Mouse (Mus musculus): ENCODE measurements around the gene Rnf157. TPM values are rescaled to one million over a fixed set of nuclear protein-coding genes. Genes with fewer than 3 reads are reported as not detected.
A peak's percentile ranks its signal among the peaks of the same experiment; 100 is the strongest.
"Not testable (repeated sequence)": the region's sequence is repeated elsewhere in the genome, so short reads cannot be mapped to it uniquely, and the experiment has no call there.

Rnf157 gene
- polyA plus RNA-seq, 1 experiment from 2014 or later: 18.3 TPM

- WGBS: 80% methylated on average over 6 of the region's 6 CpGs
- Histone ChIP-seq H3K4me1 (peaks cover 35% of the 10 kb centered on the region), H3K27me3 (ENCODE audit: low read depth, poor library complexity, severe bottlenecking) (no peaks in the 10 kb centered on the region), H3K36me3 (no peaks in the 10 kb centered on the region), H3K4me3 (no peak overlapping the region; the same call in 1 of the 2 replicates), H3K9me3 (replicated peaks) (no peaks in the 10 kb centered on the region), H3K27ac (peak overlapping the region; percentile 89)
- DNase-seq (ENCODE audit: low spot score): no peak
Measured at GRCm38 (mm10) chr11:116418841-116419462, 6.1 kb upstream of the Rnf157 start.

DNA sequence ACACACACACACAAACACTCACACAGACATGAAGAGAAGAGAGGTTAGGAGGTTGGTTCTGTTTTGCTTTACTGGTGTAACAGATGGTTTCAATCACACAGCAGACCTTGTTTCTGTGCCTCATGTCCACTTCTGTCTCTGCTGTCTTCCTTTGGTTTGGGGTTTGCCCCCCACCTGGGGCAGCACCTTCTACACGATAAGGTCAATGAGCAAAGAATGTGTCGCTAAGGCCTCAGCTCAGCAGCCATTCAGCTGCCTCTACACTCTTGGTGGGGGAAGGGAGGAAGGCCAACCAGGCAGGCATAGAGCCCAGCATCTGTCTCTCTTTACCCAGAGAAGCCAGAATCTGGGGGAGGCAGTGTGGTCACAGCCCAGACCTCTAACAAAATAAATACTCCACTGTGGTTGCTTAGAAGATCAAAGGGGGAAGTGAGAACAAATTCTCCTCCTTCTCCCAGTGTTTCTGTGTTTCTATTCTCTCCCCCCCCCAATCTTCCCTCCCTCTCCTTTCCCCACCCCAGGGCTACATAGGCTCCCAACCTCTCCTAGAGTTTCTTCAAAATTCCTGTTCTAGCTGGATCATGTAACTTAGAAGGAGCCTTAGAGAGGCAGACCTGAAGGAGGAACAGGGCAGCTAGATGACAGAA lies 5.5 kb upstream of the Rnf157 start:
- Histone ChIP-seq H3K27me3 (ENCODE audit: low read depth, poor library complexity, severe bottlenecking) (no peaks in the 10 kb centered on the region), H3K4me1 (peaks cover 39% of the 10 kb centered on the region), H3K27ac (peak overlapping the region; percentile 89), H3K4me3 (no peak overlapping the region; the same call in 1 of the 2 replicates), H3K9me3 (replicated peaks) (no peaks in the 10 kb centered on the region), H3K36me3 (no peaks in the 10 kb centered on the region)
- WGBS: 3% methylated on average over 2 of the region's 2 CpGs
- peak; percentile 69 for DNase-seq (ENCODE audit: low spot score)

- 87% methylated on average over 5 of the region's 5 CpGs for WGBS
- peak overlapping the region; percentile 89; the same call in 1 of the 2 replicates for H3K27ac ChIP-seq
- H3K36me3 ChIP-seq: no peaks in the 10 kb centered on the region
- H3K4me3 ChIP-seq: no peak overlapping the region
- no peaks in the 10 kb centered on the region for H3K9me3 ChIP-seq (replicated peaks)
- peaks cover 2% of the 10 kb centered on the region for H3K27me3 ChIP-seq (ENCODE audit: low read depth, poor library complexity, severe bottlenecking)
- no peak for DNase-seq (ENCODE audit: low spot score)
- H3K4me1 ChIP-seq: peaks cover 51% of the 10 kb centered on the region
Measured at GRCm38 (mm10) chr11:116417054-116417453, 4.2 kb upstream of the Rnf157 start.

GRCm38 (mm10) chr11:116416196-116416943 lies 3.5 kb upstream of the Rnf157 start:
- WGBS: 51% methylated on average over 6 of the region's 6 CpGs
- Histone ChIP-seq H3K9me3 (replicated peaks) (no peaks in the 10 kb centered on the region), H3K36me3 (no peaks in the 10 kb centered on the region), H3K4me3 (no peak overlapping the region), H3K27ac (peak overlapping the region; percentile 59), H3K4me1 (peaks cover 57% of the 10 kb centered on the region), H3K27me3 (ENCODE audit: low read depth, poor library complexity, severe bottlenecking) (peaks cover 9% of the 10 kb centered on the region)
- DNase-seq (ENCODE audit: low spot score): no peak

DNA sequence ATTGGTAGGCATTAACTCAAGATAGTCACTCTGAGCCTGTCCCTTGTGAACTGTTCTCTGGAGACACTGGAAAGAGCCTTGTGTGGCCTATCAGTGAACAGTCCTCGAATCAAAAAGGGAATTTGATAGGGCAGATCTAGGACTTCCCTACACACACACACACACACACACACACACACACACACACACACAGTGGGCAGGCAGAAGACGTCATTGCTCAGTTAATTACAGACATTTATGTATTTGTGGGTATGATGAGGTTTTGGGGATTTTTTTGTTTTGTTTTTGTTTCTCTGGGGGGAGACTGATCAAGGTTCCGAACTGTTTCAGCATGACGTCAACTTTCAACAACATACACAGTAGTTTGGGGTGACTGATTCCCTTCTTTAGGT lies 795 bp upstream of the Rnf157 start:
- Histone ChIP-seq H3K27me3 (ENCODE audit: low read depth, poor library complexity, severe bottlenecking) (peaks cover 16% of the 10 kb centered on the region), H3K4me1 (peaks cover 48% of the 10 kb centered on the region), H3K27ac (peak overlapping the region; percentile 95), H3K36me3 (no peaks in the 10 kb centered on the region), H3K9me3 (replicated peaks) (no peaks in the 10 kb centered on the region), H3K4me3 (peak overlapping the region; percentile 86)
- DNase-seq (ENCODE audit: low spot score): no peak
- 87% methylated on average over 4 of the region's 4 CpGs for WGBS

DNA sequence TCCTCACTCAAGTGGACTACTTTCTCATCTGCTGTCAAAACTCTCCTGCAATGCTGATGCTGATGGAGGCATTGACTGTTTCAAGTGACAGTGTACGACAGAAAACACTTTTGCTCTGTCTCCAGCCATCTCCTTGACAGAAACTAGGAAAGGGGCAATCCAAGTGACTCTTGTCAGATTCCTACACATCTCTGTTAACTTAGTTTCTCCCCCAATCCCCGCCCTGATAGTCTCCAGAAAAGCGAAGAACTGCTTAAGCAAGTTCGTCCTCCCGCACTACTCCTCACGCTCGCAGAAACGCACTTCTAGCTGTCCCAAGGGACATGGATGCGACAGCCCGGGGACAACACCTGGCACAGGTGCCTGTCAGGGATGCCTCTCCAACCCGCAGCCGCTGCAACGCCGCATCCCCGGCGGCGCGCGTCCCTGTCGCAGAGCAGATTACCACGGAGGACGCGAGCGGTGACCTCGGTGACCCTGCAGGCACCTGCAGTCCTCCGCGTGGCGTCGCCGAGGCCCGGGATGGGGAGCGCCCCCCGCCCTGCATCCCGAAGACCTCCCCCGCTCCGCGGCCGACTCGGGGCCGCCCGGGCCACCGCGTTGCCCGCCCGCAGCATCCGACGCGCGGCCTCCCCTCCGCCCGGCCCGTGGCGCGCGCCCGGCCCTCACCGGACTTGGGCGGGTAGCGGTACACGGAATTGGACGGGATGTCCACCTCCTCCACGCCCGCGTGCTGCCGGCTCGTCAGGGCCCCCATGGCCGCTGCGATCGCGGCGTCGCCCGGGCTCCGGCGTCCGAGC lies 604 bp downstream of the Rnf157 start:
- DNase-seq (ENCODE audit: low spot score): no peak
- peaks cover 16% of the 10 kb centered on the region for H3K27me3 ChIP-seq (ENCODE audit: low read depth, poor library complexity, severe bottlenecking)

DNA sequence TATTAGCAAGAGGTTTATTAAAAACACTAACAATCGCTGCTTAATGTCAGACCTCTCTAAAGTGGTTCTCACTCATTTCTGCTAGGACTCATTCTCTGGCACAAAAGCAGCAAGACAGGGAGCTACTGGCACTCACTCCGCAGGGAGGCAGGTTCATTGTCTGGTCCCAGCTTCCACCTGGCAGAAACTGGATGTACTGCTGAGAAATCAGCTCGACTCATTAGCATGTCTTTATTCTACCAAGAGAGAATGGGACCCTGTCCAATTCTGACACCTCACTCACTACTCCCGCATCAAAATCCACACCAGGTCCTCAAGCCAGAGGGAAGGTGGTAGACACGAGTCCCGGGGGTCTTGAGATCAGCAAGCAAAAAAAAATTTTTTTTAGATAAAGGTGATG lies 1.2 kb downstream of the Rnf157 start:
- Histone ChIP-seq H3K27me3 (ENCODE audit: low read depth, poor library complexity, severe bottlenecking) (peaks cover 16% of the 10 kb centered on the region), H3K36me3 (peaks cover 4% of the 10 kb centered on the region; the same call in 1 of the 2 replicates), H3K4me1 (peaks cover 33% of the 10 kb centered on the region), H3K27ac (no peak overlapping the region), H3K4me3 (peak overlapping the region; percentile 86), H3K9me3 (replicated peaks) (no peaks in the 10 kb centered on the region)
- 23% methylated on average over 6 of the region's 6 CpGs for WGBS
- no peak for DNase-seq (ENCODE audit: low spot score)

More for the DNA sequence above, 604 bp downstream of the Rnf157 start:
- Histone ChIP-seq H3K36me3 (peaks cover 1% of the 10 kb centered on the region; the same call in 1 of the 2 replicates), H3K4me3 (peak overlapping the region; percentile 86), H3K27ac (peak overlapping the region; percentile 95), H3K9me3 (replicated peaks) (no peaks in the 10 kb centered on the region), H3K4me1 (peaks cover 38% of the 10 kb centered on the region)
- WGBS: 1% methylated on average over 76 of the region's 76 CpGs

DNA sequence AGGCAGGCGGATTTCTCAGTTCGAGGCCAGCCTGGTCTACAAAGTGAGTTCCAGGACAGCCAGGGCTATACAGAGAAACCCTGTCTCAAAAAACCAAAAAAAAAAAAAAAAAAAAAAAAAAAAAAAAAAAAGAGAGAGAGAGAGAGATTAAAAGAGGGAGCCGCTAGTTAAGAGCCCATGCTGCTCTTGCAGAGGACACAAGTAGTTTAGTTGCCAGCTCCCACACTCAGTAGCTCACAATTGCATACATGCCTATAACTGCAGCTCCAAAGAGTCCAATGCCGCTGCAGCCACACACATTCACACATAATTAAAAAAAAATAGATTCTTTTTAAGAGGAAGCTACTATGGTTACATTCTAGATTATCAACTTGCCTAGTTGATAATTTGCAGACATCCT lies 2.4 kb downstream of the Rnf157 start:
- peaks cover 24% of the 10 kb centered on the region for H3K4me1 ChIP-seq
- H3K27ac ChIP-seq; DNase-seq (ENCODE audit: low spot score); H3K9me3 ChIP-seq (replicated peaks); H3K4me3 ChIP-seq: not testable (repeated sequence)
- H3K27me3 ChIP-seq (ENCODE audit: low read depth, poor library complexity, severe bottlenecking): peaks cover 16% of the 10 kb centered on the region
- WGBS: 93% methylated on average over 4 of the region's 4 CpGs
- H3K36me3 ChIP-seq: peaks cover 11% of the 10 kb centered on the region

DNA sequence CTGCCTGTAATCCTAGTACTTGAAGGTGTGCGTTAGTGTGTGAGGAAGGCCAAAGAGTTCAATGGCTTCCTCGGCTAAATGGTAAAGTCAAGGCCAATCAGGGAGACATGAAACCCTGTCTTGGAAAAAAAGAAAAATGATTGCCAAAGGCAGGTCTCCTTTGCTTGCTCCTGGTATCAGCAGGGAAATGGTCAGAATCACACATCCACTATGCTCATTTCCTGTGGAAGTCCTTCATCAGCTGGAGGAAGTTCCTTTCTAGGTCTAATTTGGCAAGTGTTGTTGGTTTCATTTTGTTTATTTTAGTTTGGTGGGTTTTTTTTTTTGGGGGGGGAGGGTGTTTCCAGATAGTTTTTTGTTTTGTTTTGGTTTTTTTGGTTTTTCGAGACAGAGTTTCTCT lies 3.8 kb downstream of the Rnf157 start:
- H3K36me3 ChIP-seq: peaks cover 17% of the 10 kb centered on the region
- H3K4me3 ChIP-seq: no peak overlapping the region
- no peak overlapping the region for H3K27ac ChIP-seq
- WGBS: 89% methylated on average over 3 of the region's 3 CpGs
- H3K9me3 ChIP-seq (replicated peaks): no peaks in the 10 kb centered on the region
- no peak for DNase-seq (ENCODE audit: low spot score)
- H3K27me3 ChIP-seq (ENCODE audit: low read depth, poor library complexity, severe bottlenecking): peaks cover 16% of the 10 kb centered on the region
- peaks cover 24% of the 10 kb centered on the region for H3K4me1 ChIP-seq

GRCm38 (mm10) chr11:116406231-116406728 lies 6.6 kb downstream of the Rnf157 start:
- Histone ChIP-seq H3K27ac (no peak overlapping the region), H3K36me3 (peaks cover 29% of the 10 kb centered on the region), H3K4me3 (no peak overlapping the region), H3K9me3 (replicated peaks) (no peaks in the 10 kb centered on the region), H3K27me3 (ENCODE audit: low read depth, poor library complexity, severe bottlenecking) (peaks cover 6% of the 10 kb centered on the region; the same call in 1 of the 2 replicates), H3K4me1 (peaks cover 1% of the 10 kb centered on the region; the same call in 1 of the 2 replicates)
- no peak for DNase-seq (ENCODE audit: low spot score)
- whole genome bisulfite sequencing: 97% methylated on average over 16 of the region's 16 CpGs

- Histone ChIP-seq H3K27me3 (ENCODE audit: low read depth, poor library complexity, severe bottlenecking) (no peaks in the 10 kb centered on the region), H3K4me1 (no peaks in the 10 kb centered on the region), H3K36me3 (peaks cover 29% of the 10 kb centered on the region), H3K27ac (no peak overlapping the region), H3K9me3 (replicated peaks) (no peaks in the 10 kb centered on the region), H3K4me3 (no peak overlapping the region)
- DNase-seq (ENCODE audit: low spot score): no peak
- WGBS: 90% methylated on average over 4 of the region's 4 CpGs
Measured at GRCm38 (mm10) chr11:116405601-116406000, 7.2 kb downstream of the Rnf157 start.

GRCm38 (mm10) chr11:116400560-116400959 lies 12.3 kb downstream of the Rnf157 start:
- Histone ChIP-seq H3K4me1 (no peaks in the 10 kb centered on the region; the same call in 1 of the 2 replicates), H3K4me3 (no peak overlapping the region), H3K36me3 (peaks cover 32% of the 10 kb centered on the region), H3K9me3 (replicated peaks) (no peaks in the 10 kb centered on the region), H3K27me3 (ENCODE audit: low read depth, poor library complexity, severe bottlenecking) (no peaks in the 10 kb centered on the region), H3K27ac (0 out of 2 replicates have a peak overlapping the region, but pooled peaks have one; percentile 26)
- WGBS: 77% methylated on average over 4 of the region's 4 CpGs
- DNase-seq (ENCODE audit: low spot score): no peak
